In genomic region chr7:100520663-100521285, GRCm38 (mm10) we compare ENCODE assay signal across 8 mouse cellular contexts. TPM values are rescaled to one million over a fixed set of nuclear protein-coding genes. Genes with fewer than 3 reads are reported as not detected.
DNase-seq lines count a peak whose midpoint lies in the region; ATAC-seq and TF ChIP-seq lines count a peak whose summit lies in the region.

No protein-coding gene starts in this region.

- no peak overlapping the region for H3K4me3 ChIP-seq in liver, embryonic 12.5 days
- H3K4me3 ChIP-seq in kidney, adult 2 months (ENCODE audit: insufficient read depth, low read depth, low read length): no peak overlapping the region
- no peak overlapping the region for H3K4me3 ChIP-seq in limb, embryonic 15.5 days
- H3K4me3 ChIP-seq in stomach, embryonic 16.5 days (replicated peaks; ENCODE audit: low read length): no peak overlapping the region

- TF ChIP-seq CTCF in kidney, adult 2 months (conservative IDR thresholded peaks at IDR 0.05; ENCODE audit: insufficient read depth, insufficient read length, low read depth, low read length): peak; percentile 99

- 21% methylated on average over 10 of the region's 10 CpGs for WGBS in liver, embryonic 12.5 days (ENCODE audit: insufficient replicate concordance)
- 21% methylated on average over 10 of the region's 10 CpGs for WGBS in kidney, adult 2 months
- 18% methylated on average over 10 of the region's 10 CpGs for WGBS in limb, embryonic 15.5 days
- whole genome bisulfite sequencing in stomach, embryonic 16.5 days: 17% methylated on average over 10 of the region's 10 CpGs

- H3K27me3 ChIP-seq in liver, embryonic 12.5 days (replicated peaks): no peaks in the 10 kb centered on the region
- no peaks in the 10 kb centered on the region for H3K27me3 ChIP-seq in kidney, adult 2 months (replicated peaks; ENCODE audit: control insufficient read depth, insufficient read depth, low read length)
- no peaks in the 10 kb centered on the region for H3K27me3 ChIP-seq in limb, embryonic 15.5 days
- no peaks in the 10 kb centered on the region for H3K27me3 ChIP-seq in stomach, embryonic 16.5 days (ENCODE audit: control insufficient read depth, insufficient read depth, low read length)

- H3K4me1 ChIP-seq in liver, embryonic 12.5 days: no peaks in the 10 kb centered on the region
- H3K4me1 ChIP-seq in kidney, adult 2 months (ENCODE audit: control insufficient read depth, insufficient read depth, low read length): no peaks in the 10 kb centered on the region
- H3K4me1 ChIP-seq in limb, embryonic 15.5 days: no peaks in the 10 kb centered on the region
- H3K4me1 ChIP-seq in stomach, embryonic 16.5 days (ENCODE audit: control insufficient read depth, insufficient read depth, low read length): no peaks in the 10 kb centered on the region

- no peak overlapping the region for H3K27ac ChIP-seq in liver, embryonic 12.5 days
- H3K27ac ChIP-seq in kidney, adult 2 months (ENCODE audit: insufficient read depth, low read depth, low read length): no peak overlapping the region
- no peak overlapping the region for H3K27ac ChIP-seq in limb, embryonic 15.5 days
- no peak overlapping the region for H3K27ac ChIP-seq in stomach, embryonic 16.5 days (ENCODE audit: low read length)

- ATAC-seq in liver, embryonic 12.5 days: no peak
- peak; percentile 93 for ATAC-seq in granulocyte monocyte progenitor cell, adult 5-6 weeks (replicated peaks; ENCODE audit: poor library complexity, severe bottlenecking)
- no peak for ATAC-seq in limb, embryonic 15.5 days (ENCODE audit: insufficient number of reproducible peaks, low FRiP score, low TSS enrichment, low read depth)
- no peak for ATAC-seq in stomach, embryonic 16.5 days (ENCODE audit: insufficient read depth, low FRiP score)

- no peak overlapping the region for H3K4me2 ChIP-seq in liver, embryonic 12.5 days
- 0 out of 2 replicates have a peak overlapping the region, but pooled peaks have one; percentile 22 for H3K4me2 ChIP-seq in limb, embryonic 15.5 days
- 0 out of 2 replicates have a peak overlapping the region, but pooled peaks have one; percentile 32 for H3K4me2 ChIP-seq in stomach, embryonic 16.5 days (ENCODE audit: low read depth, low read length)

- TF ChIP-seq POLR2A in kidney, adult 2 months (IDR thresholded peaks at IDR 0.05; ENCODE audit: low read depth, low read length): no peak

- H3K9me3 ChIP-seq in liver, embryonic 12.5 days (replicated peaks): no peaks in the 10 kb centered on the region
- no peaks in the 10 kb centered on the region for H3K9me3 ChIP-seq in limb, embryonic 15.5 days
- H3K9me3 ChIP-seq in stomach, embryonic 16.5 days (replicated peaks; ENCODE audit: control insufficient read depth, low read length): no peaks in the 10 kb centered on the region

- peak; percentile 86 for DNase-seq in liver
- DNase-seq in embryo, embryonic 10.5 days (ENCODE audit: low spot score): peak; percentile 89
- peak; percentile 72 for DNase-seq in kidney, adult 2 months
- DNase-seq in natural killer cell, adult 2 months (ENCODE audit: low spot score in 2 of 2): peak; percentile 74 to 81

- H3K9ac ChIP-seq in liver, embryonic 12.5 days: no peak overlapping the region
- no peak overlapping the region for H3K9ac ChIP-seq in limb, embryonic 15.5 days
- peak overlapping the region; percentile 54; the same call in 1 of the 2 replicates for H3K9ac ChIP-seq in stomach, embryonic 16.5 days (ENCODE audit: low read length)

- H3K36me3 ChIP-seq in liver, embryonic 12.5 days: no peaks in the 10 kb centered on the region
- no peaks in the 10 kb centered on the region for H3K36me3 ChIP-seq in kidney, adult 2 months (ENCODE audit: control insufficient read depth, insufficient read depth, low read length)
- no peaks in the 10 kb centered on the region for H3K36me3 ChIP-seq in limb, embryonic 15.5 days
- H3K36me3 ChIP-seq in stomach, embryonic 16.5 days (ENCODE audit: control insufficient read depth, insufficient read depth, low read length): no peaks in the 10 kb centered on the region

RNA-seq across cellular contexts. Expression of gene Dnajb13, which starts 6.0 kb away (rescaled TPM):
- polyA plus RNA-seq in liver, embryonic 12.5 days (2016; fragmentation: Nextera tagmentation; extraction: Ambion mirVana): 2.5 TPM in 2 replicates
- total RNA-seq in granulocyte monocyte progenitor cell, adult 5-6 weeks (2014; fragmentation: Nextera tagmentation): not detected in 2 replicates
- not detected in 2 replicates for total RNA-seq in granulocyte monocyte progenitor cell, adult 5-6 weeks (2017)
- 0.36 and 0.58 TPM in 2 replicates for polyA plus RNA-seq in kidney, adult 2 months (2012; rRNA removed)
- 0.27 and 0.38 TPM in 2 replicates for polyA plus RNA-seq in limb, embryonic 15.5 days (2015; fragmentation: Nextera tagmentation; extraction: Ambion mirVana)
- 0.99 and 1.0 TPM in 2 replicates for polyA plus RNA-seq in stomach, embryonic 16.5 days (2015; fragmentation: Nextera tagmentation; extraction: Ambion mirVana)

RNA-seq across cellular contexts. Expression of gene Coa4, which starts 16.1 kb away (rescaled TPM):
- polyA plus RNA-seq in liver, embryonic 12.5 days (2016; fragmentation: Nextera tagmentation; extraction: Ambion mirVana): 15.1 and 18.1 TPM in 2 replicates
- total RNA-seq in granulocyte monocyte progenitor cell, adult 5-6 weeks (2014; fragmentation: Nextera tagmentation): 5.4 and 14.1 TPM in 2 replicates
- total RNA-seq in granulocyte monocyte progenitor cell, adult 5-6 weeks (2017): 20.0 and 21.1 TPM in 2 replicates
- polyA plus RNA-seq in kidney, adult 2 months (2012; rRNA removed): 12.6 and 16.1 TPM in 2 replicates
- 20.9 and 24.6 TPM in 2 replicates for polyA plus RNA-seq in limb, embryonic 15.5 days (2015; fragmentation: Nextera tagmentation; extraction: Ambion mirVana)
- 28.6 and 34.3 TPM in 2 replicates for polyA plus RNA-seq in stomach, embryonic 16.5 days (2015; fragmentation: Nextera tagmentation; extraction: Ambion mirVana)

RNA-seq across cellular contexts. Expression of gene Ucp2, which starts 27.6 kb away (rescaled TPM):
- polyA plus RNA-seq in liver, embryonic 12.5 days (2016; fragmentation: Nextera tagmentation; extraction: Ambion mirVana): 814 and 842 TPM in 2 replicates
- 413 and 551 TPM in 2 replicates for total RNA-seq in granulocyte monocyte progenitor cell, adult 5-6 weeks (2014; fragmentation: Nextera tagmentation)
- 97.5 and 99.2 TPM in 2 replicates for total RNA-seq in granulocyte monocyte progenitor cell, adult 5-6 weeks (2017)
- polyA plus RNA-seq in kidney, adult 2 months (2012; rRNA removed): 153 and 172 TPM in 2 replicates
- 141 and 187 TPM in 2 replicates for polyA plus RNA-seq in limb, embryonic 15.5 days (2015; fragmentation: Nextera tagmentation; extraction: Ambion mirVana)
- 351 and 400 TPM in 2 replicates for polyA plus RNA-seq in stomach, embryonic 16.5 days (2015; fragmentation: Nextera tagmentation; extraction: Ambion mirVana)

RNA-seq across cellular contexts. Expression of gene Ucp3, which starts 48.0 kb away (rescaled TPM):
- polyA plus RNA-seq in liver, embryonic 12.5 days (2016; fragmentation: Nextera tagmentation; extraction: Ambion mirVana): 0.10 TPM in 1 of 2 replicates, not detected in the other
- not detected in 2 replicates for total RNA-seq in granulocyte monocyte progenitor cell, adult 5-6 weeks (2014; fragmentation: Nextera tagmentation)
- total RNA-seq in granulocyte monocyte progenitor cell, adult 5-6 weeks (2017): not detected in 2 replicates
- polyA plus RNA-seq in kidney, adult 2 months (2012; rRNA removed): 4.0 and 5.0 TPM in 2 replicates
- 0.28 and 0.79 TPM in 2 replicates for polyA plus RNA-seq in limb, embryonic 15.5 days (2015; fragmentation: Nextera tagmentation; extraction: Ambion mirVana)
- 0.10 and 0.11 TPM in 2 replicates for polyA plus RNA-seq in stomach, embryonic 16.5 days (2015; fragmentation: Nextera tagmentation; extraction: Ambion mirVana)
